Mouse (Mus musculus) brain, embryonic 14.5 days (tissue): ENCODE results near the gene Lefty1. TPM values are rescaled to one million over a fixed set of nuclear protein-coding genes. Genes with fewer than 3 reads are reported as not detected.
"Not testable (repeated sequence)": the region's sequence is repeated elsewhere in the genome, so short reads cannot be mapped to it uniquely, and the experiment has no call there.

Experiments used
- DNase-seq: peaks from one replicate; pipeline ENCODE4 v3.0.0-alpha.2; 2011; ENCODE audit warnings: low read depth
- CTCF ChIP-seq: fragments of 200-500 bp; IDR thresholded peaks from 2 replicates; pipeline ENCODE4 v1.5.1; 2012; ENCODE audit warnings: inconsistent platforms, mild to moderate bottlenecking, moderate library complexity, borderline replicate concordance; ENCODE audit not compliant: insufficient read depth, insufficient read length; ENCODE audit errors: extremely low read depth
- POLR2A ChIP-seq: fragments of 200-500 bp; IDR thresholded peaks from 2 replicates; pipeline ENCODE4 v1.6.1; 2012; ENCODE audit warnings: mild to moderate bottlenecking, inconsistent platforms, borderline replicate concordance; ENCODE audit not compliant: poor library complexity, insufficient read depth, insufficient read length, severe bottlenecking; ENCODE audit errors: extremely low read depth
- polyA plus RNA-seq: library from polyadenylated mRNA; depleted of rRNA; stranded (reverse); fragments of >200 nt; gene quantifications from 2 replicates; pipeline ENCODE4 v1.2.3, GENCODE M21; 2012; rRNA removed

Lefty1 gene
- polyA plus RNA-seq, 1 experiment, result 1.1 TPM

DNA sequence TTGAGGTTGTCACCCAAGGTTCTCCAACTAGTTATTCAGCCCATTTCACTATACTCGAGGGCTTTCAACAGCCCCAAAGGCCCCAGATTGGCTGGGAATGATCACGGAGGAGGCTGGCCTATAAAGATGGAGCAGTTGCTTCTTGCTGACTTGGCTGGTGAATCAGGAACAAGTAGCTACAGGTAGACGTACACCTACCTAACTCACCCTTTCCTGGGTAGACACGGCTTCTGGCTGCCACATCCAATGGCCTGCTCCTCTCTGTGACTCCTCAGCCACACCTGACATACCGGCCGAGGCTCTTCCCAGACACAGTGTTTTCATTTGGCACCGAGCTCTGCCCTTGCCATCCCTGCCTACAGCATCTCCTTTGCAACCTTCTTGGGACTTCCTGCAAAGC, 32.4 kb downstream of the Lefty1 start:
- TF ChIP-seq POLR2A, result no peak
- TF ChIP-seq CTCF, result no peak
- no peak for DNase-seq

DNA sequence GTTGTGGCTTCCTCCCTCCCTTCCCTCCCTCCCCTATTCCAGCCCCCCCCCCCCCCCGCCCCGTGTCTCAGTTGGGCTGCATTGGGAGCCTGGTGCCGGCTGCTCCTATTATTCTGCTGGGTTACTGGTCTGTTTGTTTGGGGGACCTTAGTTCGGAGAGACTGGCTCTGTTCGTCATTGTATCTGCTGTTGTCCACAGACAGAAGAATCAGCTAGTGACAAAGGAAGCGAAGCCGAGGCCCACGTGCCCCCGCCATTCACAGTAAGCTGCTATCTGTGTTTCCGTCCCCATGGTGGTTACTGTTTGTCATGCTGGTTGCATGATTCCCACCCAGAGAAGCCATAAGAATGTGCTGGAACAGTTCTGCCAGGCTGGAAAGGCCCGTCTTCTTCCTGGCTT, 38.1 kb downstream of the Lefty1 start:
- DNase-seq, result no peak
- TF ChIP-seq CTCF (no peak), POLR2A (no peak)

DNA sequence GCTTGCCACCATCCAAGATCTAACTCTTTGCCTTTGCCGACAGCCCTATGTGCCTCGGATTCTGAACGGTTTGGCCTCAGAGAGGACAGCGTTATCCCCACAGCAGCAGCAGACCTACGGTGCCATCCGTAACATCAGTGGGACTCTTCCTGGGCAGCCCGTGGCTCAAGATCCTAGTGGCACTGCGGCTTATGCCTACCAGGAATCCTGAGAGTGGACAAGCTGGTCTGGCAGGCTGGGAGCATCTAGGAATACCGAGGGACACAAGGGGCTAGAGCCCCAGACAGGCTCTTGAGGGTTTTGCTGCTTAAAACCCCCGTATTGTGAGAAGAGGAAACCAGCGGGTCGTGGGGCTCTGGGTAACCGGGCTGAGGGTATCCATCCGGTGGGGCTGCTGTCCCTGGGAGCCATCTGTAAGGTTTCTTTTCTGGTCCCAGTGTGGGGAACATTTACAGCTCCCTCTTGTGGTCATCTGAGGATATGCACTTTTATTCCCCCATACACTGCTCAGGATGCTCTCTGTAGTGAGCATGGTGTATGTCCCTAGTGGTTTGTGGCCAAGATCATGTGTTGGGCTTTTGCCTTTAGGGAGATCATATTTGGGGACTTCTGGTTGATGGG, 39.4 kb downstream of the Lefty1 start:
- TF ChIP-seq POLR2A (no peak), CTCF (peak; percentile 69; the same call in 1 of the 2 replicates)
- DNase-seq, result peak; percentile 62

DNA sequence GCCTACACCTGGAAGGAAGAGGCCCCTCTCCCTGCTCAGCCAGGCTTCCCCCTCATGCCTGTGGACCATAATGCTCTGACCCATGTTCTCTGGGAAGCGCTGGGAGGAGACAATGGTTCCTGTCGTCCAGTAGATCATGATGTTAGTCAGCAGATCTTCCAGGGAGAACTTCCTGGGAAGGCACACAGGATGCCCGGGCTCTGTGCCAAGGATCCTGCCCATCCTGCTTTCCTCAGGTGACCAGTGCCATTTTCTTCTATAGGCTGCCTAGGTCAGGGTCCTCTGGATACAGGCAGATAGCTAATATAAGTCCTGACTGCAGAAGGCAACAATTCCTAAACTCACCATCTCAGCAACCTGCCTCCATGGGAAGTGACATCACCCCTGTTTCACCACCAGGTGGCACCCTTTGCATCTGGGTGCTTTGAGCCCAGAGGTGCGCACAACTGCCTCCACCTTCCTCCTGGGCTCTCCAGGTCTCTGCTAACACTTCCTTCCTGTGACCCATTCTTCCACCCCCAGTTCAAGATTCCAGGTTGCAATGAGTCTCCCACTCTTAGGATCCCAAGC, 41.4 kb downstream of the Lefty1 start:
- DNase-seq, result no peak
- TF ChIP-seq CTCF (peak; percentile 60), POLR2A (no peak)

DNA sequence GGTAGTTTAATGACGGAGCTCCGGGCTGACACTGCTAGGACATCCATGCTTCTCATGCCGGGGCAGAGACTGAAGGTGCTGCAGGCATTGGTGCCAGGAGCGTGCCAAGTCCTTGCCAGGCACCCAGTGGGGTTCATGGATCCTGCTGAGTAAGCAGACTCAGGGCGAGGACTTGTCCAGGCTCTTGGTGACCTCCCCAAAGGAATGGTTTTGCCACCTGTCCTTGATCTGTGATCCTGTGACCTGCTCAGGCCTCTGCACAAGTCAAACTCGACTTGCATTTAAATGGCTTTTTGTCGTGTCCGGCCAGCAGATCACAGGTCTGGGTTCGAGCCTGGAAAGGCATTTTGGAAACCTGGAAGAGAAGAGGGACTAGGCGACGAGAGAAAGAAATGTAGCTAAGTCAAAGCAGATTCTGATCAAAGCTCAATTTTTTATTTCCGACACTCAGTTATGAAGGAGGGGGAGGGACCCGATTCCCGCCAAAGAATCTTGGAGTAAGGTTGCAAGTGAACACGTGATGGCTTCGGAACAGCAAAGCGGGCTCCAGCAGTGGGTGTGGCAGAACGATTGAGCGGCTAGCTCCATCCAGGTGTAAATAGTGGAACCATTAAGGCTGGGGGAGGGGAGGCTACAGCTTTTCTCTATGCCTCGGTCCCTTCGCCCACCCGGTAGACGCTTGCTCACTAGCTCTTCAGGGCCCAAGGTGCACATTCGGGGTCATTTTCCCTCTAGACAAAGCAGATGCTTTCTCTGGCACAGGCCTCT, 44.8 kb downstream of the Lefty1 start:
- DNase-seq, result no peak
- TF ChIP-seq CTCF, result no peak
- TF ChIP-seq POLR2A, result no peak

DNA sequence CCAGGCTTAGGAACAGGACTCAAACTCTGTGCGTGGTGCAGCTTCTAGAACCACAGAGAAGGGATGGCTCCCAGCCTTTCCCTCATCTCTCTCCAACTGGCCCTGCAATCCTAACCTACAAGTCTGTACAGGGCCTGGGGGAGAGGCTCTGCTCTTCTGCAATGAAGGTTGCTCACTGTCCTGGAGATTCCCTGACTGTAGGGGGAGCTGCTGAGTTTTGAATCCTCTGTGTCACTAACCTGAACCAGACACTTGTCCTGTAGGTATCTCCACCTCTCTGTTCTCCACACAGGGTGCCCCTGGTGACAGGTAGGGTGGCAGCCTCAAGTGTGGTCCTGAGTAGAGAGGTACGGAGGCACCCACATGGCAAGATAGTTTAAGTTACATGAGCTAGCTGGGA, 45.6 kb downstream of the Lefty1 start:
- no peak for TF ChIP-seq POLR2A
- no peak for TF ChIP-seq CTCF
- DNase-seq, result no peak

DNA sequence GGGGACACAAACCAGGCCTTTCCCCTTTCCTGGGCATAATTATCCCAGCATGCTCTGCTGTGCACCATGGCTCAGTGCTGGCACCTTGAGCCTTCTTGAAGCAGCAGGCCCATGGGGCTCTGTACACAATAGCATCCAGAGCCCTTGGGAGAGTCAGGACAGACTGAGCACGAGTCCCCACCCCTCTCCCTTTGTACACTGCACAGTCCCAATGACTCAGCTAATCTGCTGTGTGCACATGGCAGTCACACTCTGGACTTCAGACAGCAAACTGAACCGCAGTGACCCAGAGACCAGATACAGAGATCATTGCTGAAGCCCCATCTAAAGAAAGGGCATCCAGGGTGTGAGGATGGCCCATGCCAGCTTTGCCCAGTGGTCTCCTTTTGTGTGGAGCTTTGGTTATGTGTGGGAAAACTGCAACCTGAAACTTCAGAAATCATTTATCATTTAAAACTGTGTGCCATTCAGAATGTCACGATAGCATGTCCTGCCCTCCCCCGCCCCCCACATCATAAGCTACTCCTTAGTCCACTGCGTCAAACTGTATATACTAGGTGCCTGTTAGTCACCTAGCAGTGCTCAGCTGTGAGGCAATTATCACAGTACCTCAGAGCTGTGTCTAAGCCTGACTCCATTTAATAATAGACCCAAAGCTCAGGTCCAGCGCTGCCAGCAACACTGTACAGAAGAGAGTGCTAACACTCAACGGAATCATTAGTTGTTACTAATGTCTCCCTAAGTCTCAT, 46.6 kb downstream of the Lefty1 start:
- DNase-seq, result not testable (repeated sequence)

DNA sequence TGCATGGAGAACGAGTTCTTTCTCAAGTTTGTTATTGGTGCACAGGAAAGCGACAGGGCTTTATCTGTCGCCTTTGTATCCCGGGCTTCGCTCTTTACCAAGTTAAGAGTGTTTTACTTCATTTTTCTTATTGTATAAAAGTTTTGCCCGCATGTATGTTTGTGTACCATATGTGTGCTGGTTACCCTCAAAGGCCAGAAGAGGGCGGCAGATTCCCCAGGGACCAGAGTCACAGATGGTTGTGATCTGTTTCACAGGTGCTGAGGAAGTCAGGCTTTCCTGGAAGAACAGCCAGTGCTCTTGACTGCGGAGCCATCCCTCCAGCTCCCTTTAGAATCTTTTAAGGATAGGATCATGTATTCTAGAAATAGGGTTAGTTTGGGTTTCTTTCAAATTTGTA, 51.9 kb downstream of the Lefty1 start:
- DNase-seq, result no peak
- TF ChIP-seq POLR2A (no peak), CTCF (no peak)

DNA sequence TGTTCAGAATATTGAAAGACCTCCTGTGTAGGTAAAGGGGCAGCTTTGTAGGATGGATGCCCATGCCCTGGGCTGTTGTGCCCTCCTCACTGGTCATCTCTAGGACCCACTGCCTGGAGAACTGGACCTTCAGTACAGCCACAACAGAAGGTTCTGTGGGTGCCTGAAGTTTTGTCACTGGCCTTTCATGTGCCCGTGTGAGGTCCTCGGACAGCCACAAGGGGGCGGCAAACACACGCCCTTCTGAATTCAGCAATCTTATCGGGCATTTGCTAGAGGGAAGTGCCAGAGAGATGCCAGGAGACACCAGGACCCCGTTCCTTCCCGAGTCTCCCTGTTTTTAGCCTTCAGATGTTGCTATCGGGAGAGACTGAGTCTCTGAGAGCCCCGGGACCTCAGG, 52.9 kb downstream of the Lefty1 start:
- no peak for TF ChIP-seq POLR2A
- TF ChIP-seq CTCF, result peak; percentile 99

More for the DNA sequence above, 52.9 kb downstream of the Lefty1 start:
- peak; percentile 83 for DNase-seq

Other genes with a start within 250 kb of the Lefty1 start
- 0.04 and 0.05 TPM in 2 replicates for gene Mixl1, start 238.0 kb upstream of the Lefty1 start, polyA plus RNA-seq
- 28.8 and 36.1 TPM in 2 replicates for gene Acbd3, start 209.0 kb upstream of the Lefty1 start, polyA plus RNA-seq
- gene H3f3a, start 121.1 kb upstream of the Lefty1 start, polyA plus RNA-seq, result 2,000 and 2,211 TPM in 2 replicates
- 22.0 and 25.5 TPM in 2 replicates for gene Sde2, start 83.9 kb upstream of the Lefty1 start, polyA plus RNA-seq
- gene Lefty2, start 41.9 kb upstream of the Lefty1 start, polyA plus RNA-seq, result 1.4 and 2.0 TPM in 2 replicates
- gene Pycr2, start 30.7 kb upstream of the Lefty1 start, polyA plus RNA-seq, result 45.7 and 65.9 TPM in 2 replicates
- 3.3 and 3.6 TPM in 2 replicates for gene Tmem63a, start 7.3 kb downstream of the Lefty1 start, polyA plus RNA-seq
- 2.8 and 5.1 TPM in 2 replicates for gene Ephx1, start 85.9 kb downstream of the Lefty1 start, polyA plus RNA-seq
- gene 9130409I23Rik, start 116.2 kb downstream of the Lefty1 start, polyA plus RNA-seq, result not detected in 2 replicates
- gene Nvl, start 209.2 kb downstream of the Lefty1 start, polyA plus RNA-seq, result 68.9 and 92.0 TPM in 2 replicates
- gene Cnih4, start 209.7 kb downstream of the Lefty1 start, polyA plus RNA-seq, result 22.5 and 26.1 TPM in 2 replicates